Mouse (Mus musculus): Measurements from ENCODE around the gene Pkmyt1. TPM values are rescaled to one million over a fixed set of nuclear protein-coding genes. Genes with fewer than 3 reads are reported as not detected.
A peak's percentile ranks its signal among the peaks of the same experiment; 100 is the strongest.

Pkmyt1 gene
- polyA plus RNA-seq, 1 experiment from 2014 or later, result 13.9 TPM

DNA sequence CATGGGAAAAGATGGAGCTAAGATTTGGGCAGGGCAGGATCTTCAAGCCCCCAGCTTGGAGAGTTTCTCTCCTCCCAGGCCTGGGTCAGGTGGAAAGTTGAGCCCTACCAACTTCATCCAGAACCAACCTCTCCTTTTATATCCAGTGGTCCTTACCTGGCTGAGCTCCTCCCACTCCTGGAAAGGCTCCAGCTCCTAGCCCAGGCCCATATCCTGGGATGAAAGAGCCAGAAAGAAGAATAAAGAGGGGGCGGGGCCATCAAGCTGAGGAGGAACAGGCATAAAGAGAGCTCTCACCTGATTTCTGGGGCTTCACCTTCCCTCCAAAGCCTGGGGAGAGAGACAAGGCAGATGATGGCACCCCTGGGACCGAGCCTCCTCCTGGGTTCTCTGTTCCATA, 9.1 kb upstream of the Pkmyt1 start:
- Histone ChIP-seq H3K4me2 (ENCODE audit: low read depth, low read length) (no peak overlapping the region), H3K9ac (replicated peaks) (no peak overlapping the region), H3K9me3 (ENCODE audit: low read length) (no peaks in the 10 kb centered on the region), H3K4me1 (ENCODE audit: insufficient read depth) (peaks cover 5% of the 10 kb centered on the region), H3K27me3 (ENCODE audit: insufficient read depth, low read length) (0 out of 2 replicates have a peak, but pooled peaks cover 3% of the 10 kb centered on the region), H3K4me3 (ENCODE audit: low read depth, low read length) (no peak overlapping the region), H3K27ac (ENCODE audit: low read depth) (no peak overlapping the region), H3K36me3 (replicated peaks; ENCODE audit: insufficient read depth, low read length) (no peaks in the 10 kb centered on the region)
- DNase-seq (no peak), ATAC-seq (no peak)
- 52% methylated on average over 2 of the region's 2 CpGs for WGBS (ENCODE audit: insufficient replicate concordance)
- TF ChIP-seq CTCF (IDR thresholded peaks at IDR 0.05; ENCODE audit: low read depth) (no peak), EP300 (IDR thresholded peaks at IDR 0.05; ENCODE audit: low read depth) (no peak)

DNA sequence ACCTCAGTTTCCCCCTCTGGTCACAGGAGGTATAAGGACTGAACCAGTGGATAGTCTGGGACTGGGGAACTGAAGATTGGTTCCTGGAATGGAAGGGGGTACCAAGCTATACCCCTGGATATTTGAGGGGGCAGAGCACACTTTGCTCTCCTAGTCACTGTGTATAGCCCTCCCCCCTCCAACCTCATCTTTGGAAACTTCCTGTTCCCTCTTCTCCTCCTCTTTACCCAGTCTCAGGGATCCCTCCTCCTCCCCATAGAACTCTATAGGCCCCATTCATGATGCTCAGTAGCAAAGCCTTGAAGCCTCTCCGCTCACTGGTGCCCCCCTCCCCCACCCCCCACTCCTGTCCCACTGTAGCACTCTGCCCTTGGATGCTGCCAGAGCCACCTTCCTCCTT, 6.7 kb upstream of the Pkmyt1 start:
- H3K27ac ChIP-seq (ENCODE audit: low read depth), result no peak overlapping the region
- H3K9me3 ChIP-seq (ENCODE audit: low read length), result no peaks in the 10 kb centered on the region
- TF ChIP-seq CTCF (IDR thresholded peaks at IDR 0.05; ENCODE audit: low read depth) (no peak), EP300 (IDR thresholded peaks at IDR 0.05; ENCODE audit: low read depth) (no peak)
- no peaks in the 10 kb centered on the region for H3K36me3 ChIP-seq (replicated peaks; ENCODE audit: insufficient read depth, low read length)
- H3K27me3 ChIP-seq (ENCODE audit: insufficient read depth, low read length), result 0 out of 2 replicates have a peak, but pooled peaks cover 3% of the 10 kb centered on the region
- H3K9ac ChIP-seq (replicated peaks), result no peak overlapping the region
- 57% methylated on average over 1 of the region's 1 CpGs for WGBS (ENCODE audit: insufficient replicate concordance)
- H3K4me1 ChIP-seq (ENCODE audit: insufficient read depth), result peaks cover 7% of the 10 kb centered on the region
- H3K4me2 ChIP-seq (ENCODE audit: low read depth, low read length), result no peak overlapping the region
- DNase-seq (no peak), ATAC-seq (no peak)
- H3K4me3 ChIP-seq (ENCODE audit: low read depth, low read length), result no peak overlapping the region

DNA sequence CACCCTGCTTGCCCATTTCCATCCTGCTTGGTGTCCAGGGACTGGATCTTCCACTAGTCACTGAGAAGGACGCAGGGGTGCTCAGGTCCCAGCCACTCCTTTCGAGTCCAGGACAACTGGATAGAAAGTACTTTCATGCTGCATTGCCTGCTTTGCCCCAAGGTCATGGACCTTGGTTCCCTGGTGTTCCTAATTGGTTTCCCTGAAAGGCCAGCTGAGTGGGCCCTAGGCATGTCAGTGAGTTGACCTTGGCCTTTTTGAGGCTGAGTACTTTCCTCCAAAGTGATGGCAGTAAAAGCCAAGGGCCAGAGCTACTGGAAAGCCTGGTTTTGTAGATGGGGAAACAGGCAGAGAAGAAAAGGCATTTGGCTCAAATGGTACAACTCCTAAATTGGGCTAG, 4.2 kb upstream of the Pkmyt1 start:
- 63% methylated on average over 2 of the region's 2 CpGs for WGBS (ENCODE audit: insufficient replicate concordance)
- ATAC-seq, result no peak
- TF ChIP-seq CTCF (IDR thresholded peaks at IDR 0.05; ENCODE audit: low read depth) (no peak), EP300 (IDR thresholded peaks at IDR 0.05; ENCODE audit: low read depth) (no peak)

DNA sequence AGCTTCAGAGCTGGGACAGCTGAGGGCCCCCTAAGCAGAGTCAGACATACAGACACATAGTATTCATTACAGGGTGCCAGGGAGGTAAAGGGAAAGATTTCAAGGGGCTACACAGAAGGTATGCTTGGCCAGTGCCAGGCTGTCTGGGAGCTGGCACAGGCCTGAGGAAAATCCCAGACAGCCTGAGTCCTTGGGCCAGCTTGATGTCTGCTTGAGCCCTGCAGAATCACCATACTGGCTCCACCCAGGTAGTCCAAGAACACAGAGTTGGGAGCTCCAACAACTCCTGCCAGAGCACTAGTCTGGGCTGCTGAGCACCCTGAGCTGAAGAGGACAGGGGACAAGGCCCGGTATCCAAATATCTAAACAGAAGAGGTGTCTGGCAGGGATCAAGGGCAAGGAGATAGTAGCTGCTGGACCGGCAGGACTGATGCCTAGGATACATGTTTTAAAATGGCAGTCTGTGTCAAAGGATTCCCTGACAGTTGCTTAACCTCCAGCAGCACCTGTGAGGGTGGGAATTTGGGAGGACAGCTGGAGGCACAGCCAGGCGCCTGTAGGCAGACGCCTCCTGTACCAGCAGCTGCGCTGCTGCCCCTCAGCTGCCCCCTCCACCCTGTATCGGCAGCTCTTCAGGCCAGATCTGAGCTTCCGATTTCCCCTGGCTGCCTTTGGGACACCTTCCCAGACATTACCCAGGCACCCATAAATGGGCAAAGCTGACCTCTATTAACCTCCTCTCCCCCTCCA, 3.6 kb upstream of the Pkmyt1 start, which contains the start of gene 1520401A03Rik:
Gene 1520401A03Rik (minus strand): TSS at position 408 of the 750 bp plus-strand sequence.
- no peak within 1 kb of the TSS for H3K4me3 ChIP-seq (ENCODE audit: low read depth, low read length)
- H3K9me3 ChIP-seq (ENCODE audit: low read length), result no peaks in the 10 kb centered on the region
- TF ChIP-seq EP300 (IDR thresholded peaks at IDR 0.05; ENCODE audit: low read depth) (no peak), CTCF (IDR thresholded peaks at IDR 0.05; ENCODE audit: low read depth) (no peak)
- no peak within 1 kb of the TSS for H3K27ac ChIP-seq (ENCODE audit: low read depth)
- peaks cover 22% of the 10 kb centered on the region for H3K4me1 ChIP-seq (ENCODE audit: insufficient read depth)
- H3K27me3 ChIP-seq (ENCODE audit: insufficient read depth, low read length), result 0 out of 2 replicates have a peak, but pooled peaks cover 3% of the 10 kb centered on the region
- no peak within 1 kb of the TSS for H3K4me2 ChIP-seq (ENCODE audit: low read depth, low read length)
- ATAC-seq (no peak), DNase-seq (no peak)
- H3K36me3 ChIP-seq (replicated peaks; ENCODE audit: insufficient read depth, low read length), result no peaks in the 10 kb centered on the region
- no peak within 1 kb of the TSS for H3K9ac ChIP-seq (replicated peaks)
- 77% methylated on average over 7 of the region's 7 CpGs for WGBS (ENCODE audit: insufficient replicate concordance)

More for the DNA sequence above, 4.2 kb upstream of the Pkmyt1 start:
- Histone ChIP-seq H3K4me1 (ENCODE audit: insufficient read depth) (peaks cover 16% of the 10 kb centered on the region), H3K27ac (ENCODE audit: low read depth) (no peak overlapping the region), H3K36me3 (replicated peaks; ENCODE audit: insufficient read depth, low read length) (no peaks in the 10 kb centered on the region), H3K4me3 (ENCODE audit: low read depth, low read length) (no peak overlapping the region), H3K27me3 (ENCODE audit: insufficient read depth, low read length) (0 out of 2 replicates have a peak, but pooled peaks cover 3% of the 10 kb centered on the region), H3K9me3 (ENCODE audit: low read length) (no peaks in the 10 kb centered on the region), H3K4me2 (ENCODE audit: low read depth, low read length) (no peak overlapping the region), H3K9ac (replicated peaks) (no peak overlapping the region)
- DNase-seq, result no peak

DNA sequence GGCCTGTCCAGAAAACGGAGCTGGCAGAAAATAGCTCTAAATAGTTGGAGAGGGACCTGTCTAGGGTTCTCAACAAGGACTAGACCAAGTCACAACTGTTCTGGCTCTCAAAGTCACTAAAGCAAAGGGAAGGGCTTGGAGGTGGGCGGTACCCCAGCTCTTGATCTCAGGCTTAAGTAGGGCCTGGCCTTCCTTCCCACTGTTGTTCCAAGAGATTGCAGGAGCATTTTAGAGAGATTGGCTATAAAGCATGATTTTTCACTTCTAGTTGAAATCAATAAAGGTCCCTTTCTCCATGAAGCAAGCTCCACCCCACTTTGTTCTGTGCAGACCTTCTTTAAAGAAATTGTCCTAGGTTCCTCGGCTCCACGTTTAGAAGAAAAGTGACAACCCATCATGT, 659 bp upstream of the Pkmyt1 start:
- TF ChIP-seq CTCF (IDR thresholded peaks at IDR 0.05; ENCODE audit: low read depth), result no peak
- ATAC-seq (no peak), DNase-seq (no peak)
- Histone ChIP-seq H3K4me2 (ENCODE audit: low read depth, low read length) (peak overlapping the region; percentile 90), H3K27me3 (ENCODE audit: insufficient read depth, low read length) (no peaks in the 10 kb centered on the region), H3K4me1 (ENCODE audit: insufficient read depth) (peaks cover 22% of the 10 kb centered on the region), H3K36me3 (replicated peaks; ENCODE audit: insufficient read depth, low read length) (no peaks in the 10 kb centered on the region), H3K9ac (replicated peaks) (peak overlapping the region; percentile 74), H3K4me3 (ENCODE audit: low read depth, low read length) (peak overlapping the region; percentile 75), H3K9me3 (ENCODE audit: low read length) (no peaks in the 10 kb centered on the region), H3K27ac (ENCODE audit: low read depth) (peak overlapping the region; percentile 93)
- 55% methylated on average over 4 of the region's 4 CpGs for WGBS (ENCODE audit: insufficient replicate concordance)

DNA sequence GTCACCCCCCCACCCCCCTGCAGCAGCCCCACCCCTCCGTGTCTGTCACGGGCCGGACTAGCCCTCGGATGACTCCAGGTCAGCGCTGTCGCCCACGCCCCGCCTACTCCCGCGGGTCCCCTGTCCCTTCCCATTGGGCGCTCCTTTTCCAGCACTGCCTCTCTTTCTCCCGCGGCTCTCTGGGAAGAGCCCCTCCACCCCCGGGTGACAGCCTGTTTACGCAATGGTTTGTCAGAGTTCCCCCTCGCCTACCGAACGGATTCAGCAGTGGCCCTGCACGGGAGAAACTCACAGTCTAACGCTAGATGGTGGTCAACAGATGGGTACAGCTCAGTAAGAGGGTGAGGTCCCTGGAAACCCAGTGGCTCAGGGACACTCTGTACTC, 614 bp downstream of the Pkmyt1 start:
- WGBS (ENCODE audit: insufficient replicate concordance), result under 1% methylated on average over 20 of the region's 20 CpGs
- Histone ChIP-seq H3K9me3 (ENCODE audit: low read length) (no peaks in the 10 kb centered on the region), H3K27ac (ENCODE audit: low read depth) (peak overlapping the region; percentile 93), H3K4me2 (ENCODE audit: low read depth, low read length) (peak overlapping the region; percentile 90), H3K9ac (replicated peaks) (peak overlapping the region; percentile 74), H3K4me1 (ENCODE audit: insufficient read depth) (peaks cover 19% of the 10 kb centered on the region), H3K4me3 (ENCODE audit: low read depth, low read length) (peak overlapping the region; percentile 75), H3K27me3 (ENCODE audit: insufficient read depth, low read length) (no peaks in the 10 kb centered on the region), H3K36me3 (replicated peaks; ENCODE audit: insufficient read depth, low read length) (no peaks in the 10 kb centered on the region)
- TF ChIP-seq CTCF (IDR thresholded peaks at IDR 0.05; ENCODE audit: low read depth) (peak; percentile 36), EP300 (IDR thresholded peaks at IDR 0.05; ENCODE audit: low read depth) (no peak)
- DNase-seq (peak; percentile 88), ATAC-seq (peak; percentile 89)
